Mouse (Mus musculus) liver, adult 2 months (tissue): ENCODE data around the gene Tbx15. TPM values are rescaled to one million over a fixed set of nuclear protein-coding genes. Genes with fewer than 3 reads are reported as not detected.

Experiments
- DNase-seq: peaks from one replicate; pipeline ENCODE4 v3.0.0-alpha.2; 2011; ENCODE audit warnings: low read depth, low spot score; ENCODE audit errors: extremely low read depth
- H3K27ac ChIP-seq: fragments of 200-500 bp; replicated peaks from 2 replicates; pipeline ENCODE4 v1.5.1; 2012; ENCODE audit warnings: low read depth, mild to moderate bottlenecking, control low read depth, inconsistent platforms, low read length; ENCODE audit not compliant: insufficient read depth
- H3K27me3 ChIP-seq: fragments of 200-500 bp; 2 replicates; pipeline ENCODE4 v1.6.1; 2012; ENCODE audit warnings: mild to moderate bottlenecking, moderate library complexity, low read length, inconsistent platforms; ENCODE audit not compliant: control insufficient read depth, insufficient read depth
- H3K36me3 ChIP-seq: fragments of 200-500 bp; 2 replicates; pipeline ENCODE4 v1.6.1; 2012; ENCODE audit warnings: low read length, inconsistent platforms; ENCODE audit not compliant: control insufficient read depth, insufficient read depth
- H3K4me1 ChIP-seq: fragments of 200-500 bp; 2 replicates; pipeline ENCODE4 v1.6.1; 2011; ENCODE audit warnings: low read length; ENCODE audit not compliant: control insufficient read depth, insufficient read depth
- H3K4me3 ChIP-seq: fragments of 200-500 bp; 2 replicates; pipeline ENCODE4 v1.5.1; 2011; ENCODE audit warnings: low read depth, mild to moderate bottlenecking, control low read depth, low read length, moderate library complexity; ENCODE audit not compliant: insufficient read depth
- H3K79me2 ChIP-seq: fragments of 200-500 bp; 2 replicates; pipeline ENCODE4 v1.6.1; 2012; ENCODE audit warnings: inconsistent platforms, mild to moderate bottlenecking, low read length, moderate library complexity; ENCODE audit not compliant: control insufficient read depth, insufficient read depth
- H3K9ac ChIP-seq: fragments of 200-500 bp; 2 replicates; pipeline ENCODE4 v1.6.1; 2012; ENCODE audit warnings: low read depth, mild to moderate bottlenecking, control low read depth, inconsistent platforms, low read length
- CTCF ChIP-seq: fragments of 200-500 bp; IDR thresholded peaks from 2 replicates; pipeline ENCODE4 v1.5.1; 2011; ENCODE audit warnings: low read depth, low read length, control low read depth
- POLR2A ChIP-seq: fragments of 200-500 bp; IDR thresholded peaks from 2 replicates; pipeline ENCODE4 v1.6.1; 2011; ENCODE audit warnings: low read length, control low read depth; ENCODE audit not compliant: insufficient read depth; ENCODE audit errors: extremely low read depth
- WGBS: fragments of 180-500 bp; shearing (Covaris S2); methylation state at CpG from one replicate; pipeline ENCODE4 v1.1.7; 2018; 5-methylcytosine and 5-hydroxymethylcytosine counted together
- polyA plus RNA-seq: library from polyadenylated mRNA; depleted of rRNA; stranded (reverse); fragments of >200 nt; gene quantifications from 2 replicates; pipeline ENCODE4 v1.2.3, GENCODE M21; 2012
- total RNA-seq: library from RNA; depleted of rRNA; stranded (reverse); fragments of >200 nt; gene quantifications from 2 replicates; pipeline ENCODE4 v1.2.3, GENCODE M21; 2014

The Tbx15 gene
- total and polyA plus RNA-seq, 2 experiments, result 0.04 to 0.09 TPM

- Histone ChIP-seq H3K27ac (no peak overlapping the region), H3K4me1 (no peaks in the 10 kb centered on the region), H3K36me3 (no peaks in the 10 kb centered on the region), H3K79me2 (no peaks in the 10 kb centered on the region), H3K9ac (no peak overlapping the region), H3K4me3 (no peak overlapping the region), H3K27me3 (peaks cover 5% of the 10 kb centered on the region; the same call in 1 of the 2 replicates)
- DNase-seq, result no peak
- TF ChIP-seq POLR2A (no peak), CTCF (no peak)
- WGBS, result 65% methylated on average over 12 of the region's 12 CpGs
Measured at GRCm38 (mm10) chr3:99277973-99278580, 37.9 kb downstream of the Tbx15 start.

- TF ChIP-seq CTCF, result no peak
- no peak for TF ChIP-seq POLR2A
- Histone ChIP-seq H3K4me1 (no peaks in the 10 kb centered on the region), H3K27ac (no peak overlapping the region), H3K79me2 (no peaks in the 10 kb centered on the region), H3K9ac (no peak overlapping the region), H3K36me3 (no peaks in the 10 kb centered on the region), H3K4me3 (no peak overlapping the region), H3K27me3 (peaks cover 5% of the 10 kb centered on the region; the same call in 1 of the 2 replicates)
- 70% methylated on average over 3 of the region's 3 CpGs for WGBS
- DNase-seq, result no peak
Measured at GRCm38 (mm10) chr3:99279718-99280117, 39.5 kb downstream of the Tbx15 start.

GRCm38 (mm10) chr3:99281453-99281852 is 41.3 kb downstream of the Tbx15 start:
- H3K9ac ChIP-seq, result no peak overlapping the region
- no peaks in the 10 kb centered on the region for H3K36me3 ChIP-seq
- WGBS, result 63% methylated on average over 4 of the region's 4 CpGs
- no peaks in the 10 kb centered on the region for H3K4me1 ChIP-seq
- no peak for DNase-seq
- H3K4me3 ChIP-seq, result no peak overlapping the region
- no peak for TF ChIP-seq POLR2A
- TF ChIP-seq CTCF, result no peak
- peaks cover 5% of the 10 kb centered on the region; the same call in 1 of the 2 replicates for H3K27me3 ChIP-seq
- no peak overlapping the region for H3K27ac ChIP-seq
- H3K79me2 ChIP-seq, result no peaks in the 10 kb centered on the region

- no peak overlapping the region for H3K4me3 ChIP-seq
- WGBS, result 38% methylated on average over 2 of the region's 2 CpGs
- no peak overlapping the region for H3K27ac ChIP-seq
- no peaks in the 10 kb centered on the region for H3K27me3 ChIP-seq
- TF ChIP-seq CTCF, result peak; percentile 33; the same call in 1 of the 2 replicates
- no peak for TF ChIP-seq POLR2A
- no peak overlapping the region for H3K9ac ChIP-seq
- H3K79me2 ChIP-seq, result no peaks in the 10 kb centered on the region
- no peaks in the 10 kb centered on the region for H3K36me3 ChIP-seq
- DNase-seq, result no peak
- H3K4me1 ChIP-seq, result no peaks in the 10 kb centered on the region
Measured at GRCm38 (mm10) chr3:99288302-99288701, 48.1 kb downstream of the Tbx15 start.

GRCm38 (mm10) chr3:99290064-99290702 is 50.0 kb downstream of the Tbx15 start:
- no peak overlapping the region for H3K9ac ChIP-seq
- no peak overlapping the region for H3K4me3 ChIP-seq
- DNase-seq, result no peak
- no peaks in the 10 kb centered on the region for H3K79me2 ChIP-seq
- H3K36me3 ChIP-seq, result no peaks in the 10 kb centered on the region
- no peaks in the 10 kb centered on the region for H3K27me3 ChIP-seq
- 43% methylated on average over 6 of the region's 6 CpGs for WGBS
- TF ChIP-seq CTCF (no peak), POLR2A (no peak)
- no peak overlapping the region for H3K27ac ChIP-seq
- no peaks in the 10 kb centered on the region for H3K4me1 ChIP-seq

GRCm38 (mm10) chr3:99290878-99291277 is 50.7 kb downstream of the Tbx15 start:
- Histone ChIP-seq H3K36me3 (no peaks in the 10 kb centered on the region), H3K4me1 (no peaks in the 10 kb centered on the region), H3K79me2 (no peaks in the 10 kb centered on the region), H3K27me3 (no peaks in the 10 kb centered on the region), H3K4me3 (no peak overlapping the region), H3K9ac (no peak overlapping the region), H3K27ac (no peak overlapping the region)
- DNase-seq, result no peak
- 73% methylated on average over 2 of the region's 2 CpGs for WGBS
- TF ChIP-seq CTCF (no peak), POLR2A (no peak)
